Mouse (Mus musculus) kidney, adult 2 months (tissue): Measurements from ENCODE around the gene Fkbp7.

ENCODE experiments used
- CTCF ChIP-seq: fragments of 200-500 bp; conservative IDR thresholded peaks from 2 replicates; pipeline ENCODE4 v1.5.1; 2011; ENCODE audit warnings: low read depth, mild to moderate bottlenecking, control low read depth, low read length, moderate library complexity, mixed read lengths; ENCODE audit not compliant: insufficient read depth, insufficient read length
- POLR2A ChIP-seq: fragments of 200-500 bp; IDR thresholded peaks from one replicate; pipeline ENCODE4 v1.6.1; 2011; ENCODE audit warnings: low read depth, low read length, control low read depth

DNA sequence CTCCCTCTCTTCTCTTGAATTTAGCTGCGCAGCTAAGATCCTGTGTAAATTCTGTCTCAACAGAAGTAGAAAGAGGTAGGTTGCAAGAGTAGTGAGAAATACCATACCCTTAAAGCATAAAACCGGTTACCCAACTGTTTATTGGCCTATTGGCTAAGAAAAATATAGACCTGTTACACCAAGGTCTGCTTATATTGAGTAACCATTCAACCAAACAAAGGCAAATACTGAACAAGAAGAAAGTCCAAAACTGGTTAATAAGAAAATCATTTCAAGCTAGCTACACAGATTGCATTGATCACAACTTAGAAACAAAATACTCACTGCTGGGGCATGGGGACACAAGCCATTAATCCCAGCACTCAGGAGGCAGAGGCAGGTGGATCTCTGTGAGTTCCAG, 33.3 kb downstream of the Fkbp7 start:
- no peak for TF ChIP-seq CTCF
- TF ChIP-seq POLR2A, result no peak
